Mouse (Mus musculus): ENCODE results near the gene Creld1. TPM values are rescaled to one million over a fixed set of nuclear protein-coding genes. Genes with fewer than 3 reads are reported as not detected.

The Creld1 gene
- total RNA-seq, 2 experiments from 2014 or later = 38.9 to 41.6 TPM

DNA sequence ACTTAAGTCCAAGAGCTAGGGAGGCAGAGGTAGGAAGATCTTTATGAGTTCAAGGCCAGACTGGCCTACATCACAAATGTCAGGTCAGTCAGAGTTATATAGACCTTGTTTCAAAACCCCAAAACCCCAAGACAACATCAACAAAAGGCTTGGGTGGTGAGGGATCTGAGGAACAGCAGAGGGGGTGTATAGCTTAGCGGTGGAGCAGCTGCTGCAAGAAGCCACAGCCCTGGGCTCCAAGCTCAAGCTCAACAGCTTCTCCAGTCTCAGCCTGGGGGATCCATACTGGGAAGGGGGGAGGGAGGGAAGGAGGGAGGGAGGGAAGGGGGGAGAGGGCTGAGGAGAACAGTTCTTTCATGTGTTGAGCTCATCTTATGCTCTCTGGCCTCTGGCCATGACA is 22.6 kb downstream of the Creld1 start:
- intact Hi-C loops (cut with DNase I) = no loop called here
- DNase-seq = no peak

DNA sequence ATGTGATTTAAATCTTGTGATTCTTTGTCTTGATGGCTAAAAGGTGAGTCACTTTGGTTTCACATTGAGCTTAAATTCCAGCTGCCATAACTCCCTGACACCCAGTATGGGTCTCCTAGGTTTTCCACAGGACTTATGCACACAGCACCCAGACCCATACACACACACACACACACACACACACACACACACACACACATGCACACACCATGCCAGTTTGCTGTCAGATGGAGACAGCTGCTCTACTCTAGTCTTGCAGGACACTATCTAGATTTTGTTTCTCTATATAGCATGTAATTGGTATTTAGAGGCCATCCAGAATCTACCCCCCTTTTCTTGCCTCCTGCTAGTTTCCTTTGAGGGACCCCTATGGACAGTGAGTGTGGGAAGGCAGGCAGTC is 24.0 kb downstream of the Creld1 start:
- intact Hi-C loops (cut with DNase I) = no loop called here
- no peak for DNase-seq

DNA sequence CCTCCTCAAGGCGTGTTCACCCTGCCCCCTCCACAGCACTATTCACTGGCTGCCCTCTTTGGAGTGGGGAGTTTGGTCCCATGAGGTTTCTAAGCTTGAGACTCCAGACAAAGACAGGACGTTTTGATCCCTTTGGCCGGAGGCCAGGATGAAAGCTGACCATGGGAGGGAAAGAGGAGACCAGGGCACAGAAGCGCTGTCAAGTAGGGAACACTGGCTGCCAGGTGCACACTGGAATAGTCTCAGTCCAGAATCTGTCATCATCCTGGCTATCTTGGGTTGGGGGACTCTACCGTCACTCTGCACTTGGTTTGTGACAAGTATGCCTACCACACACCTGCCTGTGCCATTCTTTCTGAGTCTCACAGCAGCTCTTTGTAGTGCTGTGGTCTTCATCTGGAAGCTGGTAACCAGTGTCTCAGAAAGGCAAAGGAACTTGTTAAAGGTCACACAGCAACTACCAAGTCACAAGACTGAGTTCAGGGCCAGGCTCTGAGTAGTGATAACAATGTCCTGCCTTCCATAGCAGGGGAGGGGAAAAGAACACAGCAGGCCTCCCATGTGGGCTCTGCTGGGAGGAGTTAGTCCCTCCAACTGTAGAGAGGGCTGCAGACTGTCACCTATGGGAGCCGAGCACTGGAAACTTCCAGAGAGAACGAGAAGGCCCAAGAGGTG is 25.3 kb downstream of the Creld1 start:
- intact Hi-C loops (cut with DNase I) = no loop called here
- DNase-seq = peak in 1 of 2 experiments; percentile 18

DNA sequence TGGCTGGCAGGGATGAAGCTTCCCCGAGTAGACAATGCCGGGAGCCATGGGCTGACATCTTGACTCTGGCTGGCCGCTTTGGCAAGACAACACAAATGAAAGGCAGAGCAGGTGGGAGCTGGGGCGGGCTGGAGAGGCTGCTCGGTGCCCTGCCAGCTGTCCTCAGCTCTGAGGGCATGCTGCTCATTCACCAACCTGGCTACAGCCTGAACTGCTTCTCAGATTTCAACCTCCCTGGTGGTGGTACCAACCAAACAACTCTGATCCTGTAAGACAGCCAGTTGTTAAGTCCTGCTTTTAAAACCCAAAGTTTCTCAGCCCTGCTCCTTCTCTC is 25.8 kb downstream of the Creld1 start:
- DNase-seq = peak in 1 of 2 experiments; percentile 15
- intact Hi-C loops (cut with DNase I) = no loop called here

DNA sequence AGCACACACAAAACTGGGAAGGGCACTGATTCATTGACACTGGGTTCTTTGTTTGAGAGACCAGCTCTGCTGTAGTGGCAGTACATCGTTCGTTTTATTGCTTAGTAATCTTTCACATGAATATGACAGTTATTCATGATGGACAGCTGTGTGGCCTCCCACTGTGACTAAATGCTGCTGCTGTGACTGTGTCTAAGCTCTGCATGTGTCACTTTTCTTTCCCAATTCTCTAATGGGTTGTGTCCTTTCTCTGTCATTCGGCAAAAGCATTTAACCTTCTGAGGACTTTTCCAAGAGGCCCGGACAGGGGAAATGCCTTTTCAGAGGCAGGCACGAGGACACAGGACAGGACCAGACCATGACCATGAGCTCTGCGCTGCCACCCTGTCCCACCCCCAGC is 30.8 kb downstream of the Creld1 start:
- intact Hi-C loops (cut with DNase I) = no loop called here
- DNase-seq = no peak

DNA sequence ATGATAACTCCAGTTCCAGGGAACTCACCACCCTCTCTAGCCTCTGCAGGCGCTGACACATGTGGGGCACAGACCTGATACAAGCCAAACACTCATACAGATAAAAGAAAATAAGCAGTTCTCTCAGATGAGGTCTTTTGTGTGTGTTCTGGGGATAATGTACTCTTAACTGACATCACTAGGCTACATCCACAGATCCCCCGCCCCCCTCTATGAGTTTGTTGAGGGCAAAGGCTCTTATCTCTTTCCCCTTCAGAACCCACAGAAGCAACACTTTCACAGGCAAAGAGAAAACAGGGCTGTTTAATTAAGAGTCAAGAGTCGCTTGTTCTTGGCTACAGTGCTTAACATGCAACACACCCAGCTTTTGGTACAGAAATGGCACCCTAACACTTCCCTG is 31.5 kb downstream of the Creld1 start:
- no peak for DNase-seq
- intact Hi-C loops (cut with DNase I) = no loop called here

DNA sequence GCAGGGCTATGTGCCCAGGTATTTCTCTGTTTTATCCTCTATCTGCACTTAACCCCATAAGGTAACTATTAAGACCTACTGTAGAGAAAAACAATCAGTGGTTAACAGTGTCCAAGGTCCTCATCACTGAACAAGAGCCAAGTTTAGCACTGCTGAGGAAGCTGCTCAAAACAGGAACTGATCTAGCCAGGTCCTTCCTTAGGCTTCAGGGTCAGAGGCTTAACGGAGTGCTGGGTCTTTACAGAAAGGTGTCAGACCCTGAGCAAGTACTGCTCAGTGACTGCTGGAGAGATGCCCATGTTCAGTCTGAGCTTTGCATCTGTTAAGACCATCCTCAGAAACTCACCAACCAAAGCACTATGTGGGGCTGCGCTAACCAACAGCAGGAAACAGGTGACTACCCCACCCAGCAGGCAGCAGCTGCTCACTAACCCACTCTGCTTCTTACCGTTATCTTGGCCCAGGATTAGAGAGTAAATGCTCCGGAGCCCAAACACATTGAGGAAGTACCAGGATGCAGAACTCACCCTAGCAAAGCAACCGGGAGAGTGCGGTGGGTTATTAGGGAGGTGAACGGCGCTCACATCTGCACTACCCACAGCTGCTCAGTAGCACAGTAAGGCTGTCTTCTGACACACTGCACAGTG is 34.5 kb downstream of the Creld1 start:
- no peak for DNase-seq
- intact Hi-C loops (cut with DNase I) = no loop called here

DNA sequence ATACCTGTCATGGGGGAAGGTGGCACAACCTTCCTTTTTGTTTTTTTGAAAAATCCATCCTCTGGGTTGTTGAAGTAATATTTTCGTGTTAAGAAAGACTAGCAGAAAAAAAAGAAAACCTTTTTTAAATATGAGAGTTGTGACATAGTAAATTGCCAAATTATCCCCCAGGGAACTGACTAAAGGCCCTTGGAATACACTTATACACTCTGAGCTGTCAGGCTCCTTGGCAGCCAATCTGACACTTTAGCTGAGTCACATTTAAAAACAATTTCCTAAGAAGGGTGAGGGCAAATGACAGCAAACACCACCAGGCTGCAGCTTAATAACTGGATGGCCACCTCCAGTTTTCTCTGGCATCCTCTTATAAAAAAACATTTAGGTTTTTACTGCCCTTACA is 39.2 kb downstream of the Creld1 start:
- intact Hi-C loops (cut with DNase I) = no loop called here
- no peak for DNase-seq

DNA sequence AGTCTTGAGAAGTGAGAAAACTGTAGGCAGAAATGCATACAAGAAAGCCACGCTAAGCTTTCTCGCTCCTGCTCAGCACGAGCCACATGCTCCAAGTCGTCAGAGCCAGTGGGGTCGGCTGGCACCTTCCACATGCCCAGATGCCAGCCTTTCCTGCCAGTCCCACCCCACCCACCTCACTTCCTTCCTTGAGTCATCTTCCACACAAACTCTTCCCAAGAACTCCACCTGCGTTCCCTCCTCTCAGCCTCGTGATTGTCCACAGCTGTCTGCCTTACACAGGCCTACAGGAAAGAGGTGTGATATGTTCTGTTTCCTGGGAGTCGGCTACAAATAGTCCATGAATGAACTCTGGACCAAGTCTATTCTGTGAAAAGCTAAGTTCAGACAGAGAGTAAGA is 40.3 kb downstream of the Creld1 start:
- DNase-seq = no peak
- intact Hi-C loops (cut with DNase I) = no loop called here

DNA sequence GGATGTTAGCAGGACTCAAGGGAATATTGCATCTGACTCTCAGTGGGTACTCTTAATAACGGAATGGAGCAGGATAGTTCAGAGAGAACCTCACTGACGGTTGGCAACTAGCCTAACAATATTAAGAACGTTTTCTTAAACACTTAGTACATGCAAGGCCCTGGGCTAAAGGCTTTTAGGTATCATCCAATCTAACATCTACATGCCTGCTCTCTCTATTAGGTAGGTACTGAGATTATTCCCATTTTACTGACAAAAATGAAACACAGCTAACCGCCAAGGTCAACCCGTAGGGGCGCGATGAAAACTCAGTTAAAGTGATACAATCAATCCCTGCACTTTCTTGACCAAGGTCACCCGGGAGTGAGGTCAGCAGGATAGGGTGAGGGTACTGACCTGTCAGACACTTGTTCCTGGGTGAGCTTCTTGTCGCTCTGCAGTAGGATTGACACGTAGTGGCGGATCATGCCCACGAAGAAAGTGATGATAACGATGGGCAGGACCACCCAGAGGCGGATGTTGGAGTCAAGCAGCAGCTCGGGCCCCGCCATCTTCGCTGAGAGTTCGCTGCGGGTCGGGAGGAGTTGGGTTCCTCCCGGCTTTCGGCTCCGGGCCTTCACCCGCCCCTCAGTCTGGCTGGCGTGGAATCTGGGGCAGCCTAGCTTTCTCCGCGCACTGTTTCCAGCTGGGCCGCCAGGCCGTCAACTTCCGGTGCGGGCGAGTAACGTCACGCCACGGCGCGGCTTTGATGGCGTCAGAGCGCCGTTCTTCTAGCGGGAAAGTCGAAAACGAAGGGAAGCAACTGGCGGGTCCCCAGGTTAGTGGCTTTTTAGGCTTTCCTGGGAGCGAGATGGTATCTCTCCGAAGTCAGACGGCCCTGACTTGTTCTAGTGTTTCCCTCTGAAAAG is 48.1 kb downstream of the Creld1 start, which contains the start of the genes Emc3 and Fancd2:
Gene Emc3 (minus strand): TSS at position 721 of the 908 bp plus-strand sequence.
Gene Fancd2 (plus strand): TSS at position 751 of the 908 bp plus-strand sequence.
- DNase-seq = peak; percentile 95 to 97
- intact Hi-C loops (cut with DNase I) = loop anchor here (1.0 kb wide), 1 partner anchor 48 kb away; the partner anchor contains the start of gene Creld1

DNA sequence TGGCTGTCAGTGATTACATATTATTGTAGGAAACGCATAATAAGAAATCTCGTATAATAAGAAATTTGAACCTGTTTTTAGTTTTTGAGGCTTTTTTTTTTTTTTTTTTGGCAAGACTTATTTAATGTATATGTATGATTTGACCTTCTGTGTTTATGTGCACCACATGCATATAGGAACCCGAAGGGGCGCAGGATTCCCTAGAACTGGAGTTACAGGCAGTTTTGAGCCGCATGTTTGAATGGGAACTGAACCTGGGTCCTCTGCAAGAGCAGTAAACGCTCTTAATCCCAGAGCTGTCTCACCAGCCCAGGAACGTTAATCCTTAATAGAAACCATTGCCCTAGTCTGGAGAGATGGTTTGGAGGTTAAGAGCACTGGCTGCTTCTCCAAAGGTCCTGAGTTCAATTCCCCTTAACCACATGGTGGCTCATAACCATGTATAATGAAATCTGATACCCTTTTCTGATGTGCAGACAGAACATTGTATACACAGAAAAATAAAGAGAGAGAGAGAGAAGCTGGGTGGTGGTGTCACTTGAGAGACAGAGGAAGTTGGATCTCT is 48.8 kb downstream of the Creld1 start:
- intact Hi-C loops (cut with DNase I) = loop anchor here (1.0 kb wide), 1 partner anchor 49 kb away; the partner anchor contains the start of gene Creld1
- no peak for DNase-seq

DNA sequence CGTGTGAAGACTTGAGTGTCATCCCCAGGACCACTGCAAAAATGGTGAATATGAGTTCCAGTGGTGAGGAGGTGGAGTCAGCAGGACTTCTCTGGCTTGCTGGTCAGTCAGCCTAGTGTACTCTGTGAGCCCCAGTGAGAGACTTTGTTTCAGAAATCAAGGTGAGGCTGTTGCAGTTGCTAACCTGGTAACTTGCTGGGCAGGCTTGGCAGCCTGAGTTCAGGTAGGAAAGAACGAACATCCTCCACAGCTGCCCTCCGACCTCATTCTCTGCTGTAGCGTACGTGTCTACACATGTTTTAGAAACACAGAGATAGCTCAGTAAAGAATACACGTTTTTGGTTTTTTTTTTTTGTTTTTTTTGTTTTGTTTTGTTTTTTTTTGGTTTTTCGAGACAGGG is 51.8 kb downstream of the Creld1 start:
- no peak for DNase-seq
- intact Hi-C loops (cut with DNase I) = no loop called here

DNA sequence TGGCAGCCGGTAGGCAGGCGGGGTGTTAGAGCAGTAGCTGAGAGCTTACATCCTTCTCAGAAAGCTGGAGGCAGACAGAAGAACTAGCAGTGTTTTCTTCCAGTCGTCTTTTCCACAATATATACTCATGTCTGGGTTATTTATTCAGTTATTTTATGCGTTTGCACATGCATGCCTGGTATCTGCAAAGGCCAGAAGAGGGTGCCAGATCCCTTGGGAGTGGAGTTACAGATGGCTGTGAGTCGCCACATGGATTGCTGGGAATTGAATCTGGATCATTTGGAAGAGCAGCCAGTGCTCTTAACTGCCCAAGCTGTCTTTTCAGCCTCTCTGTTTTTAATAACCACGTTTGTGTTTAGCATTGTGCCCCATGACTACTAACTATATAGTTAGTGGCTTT is 58.5 kb downstream of the Creld1 start:
- intact Hi-C loops (cut with DNase I) = no loop called here
- DNase-seq = no peak

Small RNA genes lying within 50 kb of the gene (microRNA-seq; reads per million reads assigned to microRNA genes)
- 0 reads per million in 2 experiments for gene Gm23365

Other genes starting within 250 kb of the Creld1 start
- 10 to 100 TPM; 15.5 to 16.1 TPM for gene Mtmr14, start 245.5 kb upstream of the Creld1 start, total RNA-seq (2021)
- not detected for gene Cpne9, start 201.0 kb upstream of the Creld1 start, total RNA-seq (2021)
- gene Brpf1, start 176.2 kb upstream of the Creld1 start, total RNA-seq (2021) = 10 to 100 TPM; 20.1 to 21.8 TPM
- gene Ogg1, start 156.3 kb upstream of the Creld1 start, total RNA-seq (2021) = 1 to 10 TPM; 7.1 to 7.2 TPM
- 10 to 100 TPM; 67.2 to 76.7 TPM for gene Camk1, start 139.3 kb upstream of the Creld1 start, total RNA-seq (2021)
- 10 to 100 TPM; 22.0 to 23.5 TPM for gene Tada3, start 105.4 kb upstream of the Creld1 start, total RNA-seq (2021)
- gene Arpc4, start 105.2 kb upstream of the Creld1 start, total RNA-seq (2021) = 100 to 1,000 TPM; 124 to 138 TPM
- gene Ttll3, start 94.0 kb upstream of the Creld1 start, total RNA-seq (2021) = 1 to 10 TPM in 1 of 2 experiments, under 1 TPM in 1; 0.92 to 2.2 TPM
- gene Rpusd3, start 64.0 kb upstream of the Creld1 start, total RNA-seq (2021) = 10 to 100 TPM in 1 of 2 experiments, 1 to 10 TPM in 1; 8.9 to 14.3 TPM
- 10 to 100 TPM in 1 of 2 experiments, 1 to 10 TPM in 1; 9.6 to 41.2 TPM for gene Cidec, start 47.5 kb upstream of the Creld1 start, total RNA-seq (2021)
- gene Jagn1, start 40.7 kb upstream of the Creld1 start, total RNA-seq (2021) = 10 to 100 TPM; 26.8 to 28.2 TPM
- 1 to 10 TPM; 1.1 to 1.2 TPM for gene Il17re, start 24.8 kb upstream of the Creld1 start, total RNA-seq (2021)
- gene Il17rc, start 11.9 kb upstream of the Creld1 start, total RNA-seq (2021) = 10 to 100 TPM in 1 of 2 experiments, 1 to 10 TPM in 1; 8.9 to 11.3 TPM
- not detected for gene Prrt3, start 18.6 kb downstream of the Creld1 start, total RNA-seq (2021)
- gene Emc3, start 48.4 kb downstream of the Creld1 start, total RNA-seq (2021) = 10 to 100 TPM; 62.2 to 64.0 TPM
- gene Fancd2, start 48.4 kb downstream of the Creld1 start, total RNA-seq (2021) = 1 to 10 TPM; 3.0 to 3.6 TPM
- not detected for gene Fancd2os, start 117.4 kb downstream of the Creld1 start, total RNA-seq (2021)
- 10 to 100 TPM; 92.4 to 94.8 TPM for gene Brk1, start 121.5 kb downstream of the Creld1 start, total RNA-seq (2021)
- 10 to 100 TPM; 11.6 to 18.1 TPM for gene Vhl, start 140.7 kb downstream of the Creld1 start, total RNA-seq (2021)
- gene Irak2, start 155.2 kb downstream of the Creld1 start, total RNA-seq (2021) = 10 to 100 TPM; 10.1 to 14.1 TPM
- 10 to 100 TPM; 69.9 to 75.7 TPM for gene Tatdn2, start 213.8 kb downstream of the Creld1 start, total RNA-seq (2021)
- not detected for gene Ghrl, start 236.6 kb downstream of the Creld1 start, total RNA-seq (2021)

Measured in heart, postnatal 10 days (tissue).